ENCODE assay signal across 18 mouse cellular contexts in genomic region chr11:4142352-4142751, GRCm38 (mm10). TPM values are rescaled to one million over a fixed set of nuclear protein-coding genes. Genes with fewer than 3 reads are reported as not detected.
DNase-seq lines count a peak whose midpoint lies in the region; ATAC-seq and TF ChIP-seq lines count a peak whose summit lies in the region.
"Had no signal": no experiment of that assay in that cellular context is flagged by ENCODE, and none has a peak within 500 bp of the region (broad histone marks: within the 10 kb centered on the region; RNA-seq: fewer than 3 reads in every experiment).

No protein-coding gene starts in this region.

- H3K36me3 ChIP-seq in lung, postnatal 0 days (ENCODE audit: insufficient read depth, low read length): peaks cover 12% of the 10 kb centered on the region; the same call in 1 of the 2 replicates
- H3K36me3 ChIP-seq in ES-E14 (ENCODE audit: control insufficient read depth, insufficient read depth, low read length, poor library complexity, severe bottlenecking): 0 out of 2 replicates have a peak, but pooled peaks cover 2% of the 10 kb centered on the region
- H3K36me3 ChIP-seq in kidney, embryonic 14.5 days (ENCODE audit: control insufficient read depth, insufficient read depth, low read length): peaks cover 50% of the 10 kb centered on the region

- no peak overlapping the region for H3K4me2 ChIP-seq in lung, postnatal 0 days (replicated peaks; ENCODE audit: low read depth, low read length)
- H3K4me2 ChIP-seq in kidney, embryonic 14.5 days (replicated peaks; ENCODE audit: low read depth, low read length): no peak overlapping the region
- H3K4me2 ChIP-seq: forebrain, embryonic 13.5 days; heart, embryonic 11.5 days; heart, embryonic 15.5 days; hindbrain, embryonic 13.5 days had no signal

- ATAC-seq in lung, postnatal 0 days: no peak
- ATAC-seq in kidney, embryonic 14.5 days (ENCODE audit: low FRiP score, low TSS enrichment): no peak
- ATAC-seq: forebrain, embryonic 13.5 days; forebrain, postnatal 0 days had no signal

- H3K27ac ChIP-seq in lung, postnatal 0 days (ENCODE audit: low read length): peak overlapping the region; percentile 39; the same call in 1 of the 2 replicates
- no peak overlapping the region for H3K27ac ChIP-seq in ES-E14 (ENCODE audit: insufficient read depth, low read depth, low read length, poor library complexity, severe bottlenecking)
- no peak overlapping the region for H3K27ac ChIP-seq in kidney, embryonic 14.5 days (ENCODE audit: low read depth, low read length)
- H3K27ac ChIP-seq: embryonic facial prominence, embryonic 10.5 days; forebrain, embryonic 13.5 days; heart, adult 2 months; heart, embryonic 15.5 days; hindbrain, embryonic 13.5 days had no signal

- H3K9ac ChIP-seq in lung, postnatal 0 days (replicated peaks; ENCODE audit: low read depth): no peak overlapping the region
- H3K9ac ChIP-seq in ES-E14 (ENCODE audit: insufficient read depth, low read depth, low read length, poor library complexity, severe bottlenecking): no peak overlapping the region
- H3K9ac ChIP-seq in kidney, embryonic 14.5 days (ENCODE audit: low read depth, low read length): no peak overlapping the region
- H3K9ac ChIP-seq: forebrain, embryonic 13.5 days; forebrain, postnatal 0 days; heart, embryonic 15.5 days; hindbrain, embryonic 13.5 days had no signal

- no peak for DNase-seq in lung, postnatal 0 days (ENCODE audit: low spot score)
- DNase-seq in lung, postnatal 10 days: no peak
- peak; percentile 74 for DNase-seq in 3T3-L1 (ENCODE audit: low read depth, low spot score)
- DNase-seq in ES-E14 (ENCODE audit: low read depth, low spot score): no peak
- no peak for DNase-seq in testis, postnatal 10 days (ENCODE audit: low spot score)
- DNase-seq: adrenal gland, postnatal 25 days; cerebellum, adult 2 months; cerebellum, postnatal 10 days; forebrain, postnatal 0 days; gastrocnemius, postnatal 14 days; heart, adult 2 months; heart, postnatal 14 days had no signal

- no peak for TF ChIP-seq CTCF in lung, postnatal 0 days (IDR thresholded peaks at IDR 0.05)

- in situ Hi-C loops in ES-E14 (cut with MboI; ENCODE audit: low sequenced_read_pairs in 2 of 2, unreplicated experiment in 2 of 2): no loop called here

- H3K9me3 ChIP-seq in lung, postnatal 0 days (ENCODE audit: low read length): no peaks in the 10 kb centered on the region
- H3K9me3 ChIP-seq in ES-E14 (ENCODE audit: control insufficient read depth, insufficient read depth, low read depth, low read length): no peaks in the 10 kb centered on the region
- no peaks in the 10 kb centered on the region for H3K9me3 ChIP-seq in kidney, embryonic 14.5 days (ENCODE audit: control insufficient read depth, low read length)
- H3K9me3 ChIP-seq: embryonic facial prominence, embryonic 10.5 days; forebrain, embryonic 13.5 days; heart, embryonic 15.5 days; hindbrain, embryonic 13.5 days had no signal

- H3K4me3 ChIP-seq in lung, postnatal 0 days (ENCODE audit: low read depth, low read length): no peak overlapping the region
- H3K4me3 ChIP-seq in ES-E14 (ENCODE audit: insufficient read depth in 1 of 2, low read depth in 1 of 2, low read length in 2 of 2, poor library complexity in 1 of 2, severe bottlenecking in 1 of 2): no peak overlapping the region
- H3K4me3 ChIP-seq in kidney, embryonic 14.5 days (ENCODE audit: low read length): no peak overlapping the region
- H3K4me3 ChIP-seq: embryonic facial prominence, embryonic 10.5 days; forebrain, embryonic 13.5 days; heart, adult 2 months; heart, embryonic 15.5 days; hindbrain, embryonic 13.5 days had no signal

- H3K4me1 ChIP-seq in lung, postnatal 0 days (ENCODE audit: insufficient read depth, low read depth, low read length): no peaks in the 10 kb centered on the region
- H3K4me1 ChIP-seq in ES-E14 (ENCODE audit: control insufficient read depth in 2 of 2, insufficient read depth in 2 of 2, low read length in 2 of 2, poor library complexity in 1 of 2): no peaks in the 10 kb centered on the region
- no peaks in the 10 kb centered on the region for H3K4me1 ChIP-seq in kidney, embryonic 14.5 days (ENCODE audit: control insufficient read depth, insufficient read depth, low read length)
- H3K4me1 ChIP-seq: embryonic facial prominence, embryonic 10.5 days; heart, embryonic 15.5 days had no signal

- H3K27me3 ChIP-seq in lung, postnatal 0 days (replicated peaks; ENCODE audit: insufficient read depth, low read length): no peaks in the 10 kb centered on the region
- no peaks in the 10 kb centered on the region for H3K27me3 ChIP-seq in kidney, embryonic 14.5 days (ENCODE audit: control insufficient read depth, insufficient read depth, low read length)
- H3K27me3 ChIP-seq: forebrain, embryonic 13.5 days; heart, embryonic 15.5 days; hindbrain, embryonic 13.5 days had no signal

- no peak for TF ChIP-seq EP300 in lung, postnatal 0 days (IDR thresholded peaks at IDR 0.05)

- WGBS in lung, postnatal 0 days: 73% methylated on average over 4 of the region's 4 CpGs
- 87% methylated on average over 4 of the region's 4 CpGs for WGBS in kidney, embryonic 14.5 days

TF ChIP-seq in ES-E14, 5 proteins besides CTCF, POLR2A, EP300 and RAD21:
- TF ChIP-seq ZC3H11A (IDR thresholded peaks at IDR 0.05; ENCODE audit: borderline replicate concordance, low read depth, low read length): no peak
- TF ChIP-seq MAFK (IDR thresholded peaks at IDR 0.05; ENCODE audit: insufficient read depth, low read depth, low read length): peak; percentile 67

RNA-seq across cellular contexts. Expression of gene Rnf215, which starts 7.3 kb away (rescaled TPM):
- polyA plus RNA-seq in lung, postnatal 0 days (2015; fragmentation: Nextera tagmentation; extraction: Ambion mirVana): 57.8 and 59.0 TPM in 2 replicates
- total RNA-seq in ES-E14 (2012; rRNA removed): 19.5 and 28.8 TPM in 2 replicates
- polyA plus RNA-seq in kidney, embryonic 14.5 days (2014; fragmentation: Nextera tagmentation; extraction: Ambion mirVana): 21.0 and 28.3 TPM in 2 replicates

RNA-seq across cellular contexts. Expression of gene Ccdc157, which starts 17.7 kb away (rescaled TPM):
- 7.3 and 8.2 TPM in 2 replicates for polyA plus RNA-seq in lung, postnatal 0 days (2015; fragmentation: Nextera tagmentation; extraction: Ambion mirVana)
- total RNA-seq in ES-E14 (2012; rRNA removed): 4.3 and 5.8 TPM in 2 replicates
- 4.3 and 6.8 TPM in 2 replicates for polyA plus RNA-seq in kidney, embryonic 14.5 days (2014; fragmentation: Nextera tagmentation; extraction: Ambion mirVana)

RNA-seq across cellular contexts. Expression of gene Sf3a1, which starts 17.8 kb away (rescaled TPM):
- 12.6 and 13.4 TPM in 2 replicates for polyA plus RNA-seq in lung, postnatal 0 days (2015; fragmentation: Nextera tagmentation; extraction: Ambion mirVana)
- total RNA-seq in ES-E14 (2012; rRNA removed): 49.1 and 57.4 TPM in 2 replicates
- 55.7 and 72.5 TPM in 2 replicates for polyA plus RNA-seq in kidney, embryonic 14.5 days (2014; fragmentation: Nextera tagmentation; extraction: Ambion mirVana)

RNA-seq across cellular contexts. Expression of gene Sec14l2, which starts 19.1 kb away (rescaled TPM):
- 6.5 and 7.6 TPM in 2 replicates for polyA plus RNA-seq in lung, postnatal 0 days (2015; fragmentation: Nextera tagmentation; extraction: Ambion mirVana)
- 7.9 and 9.0 TPM in 2 replicates for total RNA-seq in ES-E14 (2012; rRNA removed)
- 1.1 and 1.2 TPM in 2 replicates for polyA plus RNA-seq in kidney, embryonic 14.5 days (2014; fragmentation: Nextera tagmentation; extraction: Ambion mirVana)

RNA-seq across cellular contexts. Expression of gene Tbc1d10a, which starts 44.2 kb away (rescaled TPM):
- 41.7 and 43.8 TPM in 2 replicates for polyA plus RNA-seq in lung, postnatal 0 days (2015; fragmentation: Nextera tagmentation; extraction: Ambion mirVana)
- total RNA-seq in ES-E14 (2012; rRNA removed): 40.9 and 45.7 TPM in 2 replicates
- polyA plus RNA-seq in kidney, embryonic 14.5 days (2014; fragmentation: Nextera tagmentation; extraction: Ambion mirVana): 28.8 and 29.7 TPM in 2 replicates
